Mouse (Mus musculus): Measurements from ENCODE around the gene Zfp385a. TPM values are rescaled to one million over a fixed set of nuclear protein-coding genes. Genes with fewer than 3 reads are reported as not detected.

Gene Zfp385a
- total and polyA plus RNA-seq, 3 experiments: 4.4 to 54.0 TPM; not detected in 1

DNA sequence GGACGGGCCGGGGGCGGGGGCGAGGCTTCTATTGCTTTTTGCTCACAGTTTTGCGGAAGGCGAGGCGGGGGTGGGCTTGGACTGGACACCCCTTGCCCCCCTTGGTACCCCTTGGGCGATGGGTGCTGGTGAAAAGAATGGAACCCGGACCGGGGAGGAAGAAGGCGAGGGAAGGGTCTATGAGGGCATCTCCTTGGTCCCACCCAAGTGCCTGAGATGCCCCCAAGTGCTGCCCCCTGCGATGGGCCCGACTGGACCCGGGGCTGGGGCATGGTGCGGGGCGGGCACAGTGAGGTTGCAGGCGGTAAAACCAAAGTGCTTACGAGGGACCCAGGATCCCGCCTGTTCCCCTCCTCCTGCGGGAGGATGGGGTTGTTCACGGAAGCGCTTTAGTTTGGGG, 25.7 kb downstream of the Zfp385a start:
- Histone ChIP-seq H3K27me3 (ENCODE audit: control insufficient read depth in 1 of 2, insufficient read depth in 2 of 2, low read length in 2 of 2) (no peaks in the 10 kb centered on the region), H3K27ac (ENCODE audit: control insufficient read depth, low read depth, low read length) (no peak overlapping the region), H3K36me3 (ENCODE audit: control insufficient read depth in 1 of 2, insufficient read depth in 2 of 2, low read length in 2 of 2) (no peaks in the 10 kb centered on the region; a peak in 2 of 4 replicates), H3K4me1 (ENCODE audit: control insufficient read depth in 1 of 2, insufficient read depth in 2 of 2, low read length in 2 of 2) (peaks cover 0 to 3% of the 10 kb centered on the region in 2 experiments; a peak in 2 of 4 replicates), H3K9ac (ENCODE audit: control insufficient read depth, low read depth, low read length, poor library complexity, severe bottlenecking) (no peak overlapping the region), H3K4me3 (ENCODE audit: control insufficient read depth in 1 of 2, insufficient read depth in 1 of 2, low read depth in 2 of 2, low read length in 2 of 2) (no peak overlapping the region), H3K9me3 (replicated peaks; ENCODE audit: insufficient read depth, low read length) (no peaks in the 10 kb centered on the region), H3K79me2 (ENCODE audit: control insufficient read depth, insufficient read depth, low read length, poor library complexity) (no peaks in the 10 kb centered on the region)
- TF ChIP-seq TCF12 (IDR thresholded peaks at IDR 0.05; ENCODE audit: low read depth, low read length) (no peak), POLR2AphosphoS2 (IDR thresholded peaks at IDR 0.05; ENCODE audit: low read length) (no peak), MAZ (IDR thresholded peaks at IDR 0.05; ENCODE audit: low read depth, low read length) (no peak)
- no peak for DNase-seq (ENCODE audit: low read depth, low spot score)

DNA sequence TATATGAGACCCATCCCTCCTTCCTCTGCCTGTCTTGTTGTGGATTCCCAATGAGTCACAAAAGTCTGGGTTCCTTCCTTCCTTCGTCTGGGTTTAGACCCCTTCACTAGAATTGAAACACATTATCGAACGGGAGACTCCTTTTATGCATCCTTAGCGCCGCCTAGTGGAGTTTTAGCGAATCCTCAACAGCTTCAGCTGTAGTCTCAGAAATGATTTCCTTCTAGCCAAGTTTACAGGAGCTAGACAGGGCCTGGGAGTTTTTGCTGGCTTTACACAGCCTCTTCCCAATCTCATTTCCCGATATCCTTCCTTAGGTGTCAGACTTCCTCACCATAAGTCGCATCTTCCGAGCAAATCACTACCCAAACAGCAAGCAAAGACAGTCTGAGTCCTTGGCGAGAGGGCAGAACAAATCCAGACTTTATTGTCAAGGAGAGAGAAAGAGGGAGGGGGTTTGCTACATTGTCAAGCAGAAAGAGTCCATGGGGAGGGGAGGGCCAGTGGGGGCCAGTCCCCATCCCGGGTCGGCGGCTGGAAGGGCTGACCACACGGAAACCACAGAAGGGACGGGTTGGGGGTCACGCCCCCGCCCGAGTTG, 26.3 kb downstream of the Zfp385a start:
- no peak overlapping the region for H3K9ac ChIP-seq (ENCODE audit: control insufficient read depth, low read depth, low read length, poor library complexity, severe bottlenecking)
- TF ChIP-seq NRF1 (IDR thresholded peaks at IDR 0.05; ENCODE audit: insufficient read depth, low read depth, low read length, poor library complexity, severe bottlenecking) (no peak), ZC3H11A (IDR thresholded peaks at IDR 0.05; ENCODE audit: low read depth, low read length) (peak; percentile 57), SIN3A (IDR thresholded peaks at IDR 0.05; ENCODE audit: low read length) (peak; percentile 34; the same call in 1 of the 2 replicates), POLR2AphosphoS2 (IDR thresholded peaks at IDR 0.05; ENCODE audit: low read length) (no peak), SMC3 (IDR thresholded peaks at IDR 0.05; ENCODE audit: low read depth, low read length) (peak; percentile 61), RAD21 (IDR thresholded peaks at IDR 0.05; ENCODE audit: low read depth, low read length) (peak; percentile 64), ZNF384 (IDR thresholded peaks at IDR 0.05; ENCODE audit: low read depth, low read length) (peak; percentile 31; the same call in 1 of the 2 replicates), CTCF (IDR thresholded peaks at IDR 0.05 in 2 of 3, conservative IDR thresholded peaks at IDR 0.05 in 1 of 3; ENCODE audit: control insufficient read depth in 1 of 3, insufficient read depth in 1 of 3, low read depth in 2 of 3, low read length in 3 of 3, poor library complexity in 1 of 3, severe bottlenecking in 1 of 3) (peak; percentile 36 to 78 (median 76)), TBP (IDR thresholded peaks at IDR 0.05; ENCODE audit: low read depth, low read length) (no peak)
- H3K4me1 ChIP-seq (ENCODE audit: control insufficient read depth in 1 of 2, insufficient read depth in 2 of 2, low read length in 2 of 2): peaks cover 0 to 3% of the 10 kb centered on the region in 2 experiments; a peak in 2 of 4 replicates
- peak; percentile 62 for DNase-seq (ENCODE audit: low read depth, low spot score)
- H3K36me3 ChIP-seq (ENCODE audit: control insufficient read depth in 1 of 2, insufficient read depth in 2 of 2, low read length in 2 of 2): no peaks in the 10 kb centered on the region; a peak in 2 of 4 replicates
- no peaks in the 10 kb centered on the region for H3K79me2 ChIP-seq (ENCODE audit: control insufficient read depth, insufficient read depth, low read length, poor library complexity)
- H3K9me3 ChIP-seq (replicated peaks; ENCODE audit: insufficient read depth, low read length): no peaks in the 10 kb centered on the region
- no peaks in the 10 kb centered on the region for H3K27me3 ChIP-seq (ENCODE audit: control insufficient read depth in 1 of 2, insufficient read depth in 2 of 2, low read length in 2 of 2)
- H3K4me3 ChIP-seq (ENCODE audit: control insufficient read depth in 1 of 2, insufficient read depth in 1 of 2, low read depth in 2 of 2, low read length in 2 of 2): no peak overlapping the region
- H3K27ac ChIP-seq (ENCODE audit: control insufficient read depth, low read depth, low read length): no peak overlapping the region

DNA sequence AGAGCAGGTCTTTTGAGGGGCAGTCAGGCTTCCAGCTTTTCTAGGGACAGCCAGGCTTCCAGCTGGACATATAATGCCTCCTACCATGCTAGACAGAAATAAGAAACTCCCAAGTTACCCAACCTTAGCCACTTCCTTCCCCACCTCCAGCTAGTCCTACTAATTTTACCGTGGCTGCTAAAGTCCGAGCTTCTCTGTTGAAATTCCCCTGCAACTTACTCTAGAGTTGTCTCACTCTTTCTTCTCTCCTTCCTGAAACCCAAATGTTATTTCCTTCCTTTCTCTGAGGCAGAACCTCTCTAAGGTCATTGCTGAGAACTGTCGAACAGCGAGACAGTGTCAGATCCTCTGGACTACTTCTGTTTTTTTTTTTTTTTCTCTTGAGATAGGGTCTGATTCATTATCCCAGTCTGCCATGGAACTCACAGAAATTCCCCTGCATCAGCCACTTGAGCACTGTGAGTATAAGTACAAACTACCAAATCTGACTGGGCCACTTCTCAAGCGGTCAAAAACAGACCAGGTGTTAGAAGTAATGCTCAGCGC, 29.5 kb downstream of the Zfp385a start, which contains the start of gene Gpr84:
Gpr84 (minus strand) TSS at position 248 of the 546 bp plus-strand sequence.
- Histone ChIP-seq H3K4me3 (ENCODE audit: control insufficient read depth in 1 of 2, insufficient read depth in 1 of 2, low read depth in 2 of 2, low read length in 2 of 2) (no peak within 1 kb of the TSS; a peak in 1 of 4 replicates), H3K9ac (ENCODE audit: control insufficient read depth, low read depth, low read length, poor library complexity, severe bottlenecking) (peak within 1 kb of the TSS; percentile 40), H3K79me2 (ENCODE audit: control insufficient read depth, insufficient read depth, low read length, poor library complexity) (no peaks in the 10 kb centered on the region), H3K4me1 (ENCODE audit: control insufficient read depth in 1 of 2, insufficient read depth in 2 of 2, low read length in 2 of 2) (peaks cover 0 to 3% of the 10 kb centered on the region in 2 experiments; a peak in 2 of 4 replicates), H3K36me3 (ENCODE audit: control insufficient read depth in 1 of 2, insufficient read depth in 2 of 2, low read length in 2 of 2) (peaks cover 0 to 3% of the 10 kb centered on the region in 2 experiments; a peak in 2 of 4 replicates), H3K27me3 (ENCODE audit: control insufficient read depth in 1 of 2, insufficient read depth in 2 of 2, low read length in 2 of 2) (no peaks in the 10 kb centered on the region), H3K27ac (ENCODE audit: control insufficient read depth, low read depth, low read length) (peak within 1 kb of the TSS; percentile 37; the same call in 1 of the 2 replicates), H3K9me3 (replicated peaks; ENCODE audit: insufficient read depth, low read length) (no peaks in the 10 kb centered on the region)
- TF ChIP-seq ZNF384 (IDR thresholded peaks at IDR 0.05; ENCODE audit: low read depth, low read length): peak; percentile 93
- no peak for TF ChIP-seq MYB (IDR thresholded peaks at IDR 0.05; ENCODE audit: low read depth, low read length)
- peak; percentile 36 for DNase-seq (ENCODE audit: low read depth, low spot score)

Data from MEL (cell line).